Mouse (Mus musculus) heart, embryonic 13.5 days (tissue): ENCODE measurements at regions not wholly inside any gene's neighbourhood (a gene's known extent, or its start where the extent isn't known, plus 50 kb on each side); places are given as distances from the start of the nearest gene placed in this dataset. TPM values are rescaled to one million over a fixed set of nuclear protein-coding genes. Genes with fewer than 3 reads are reported as not detected.

Experiments used
- microRNA-seq: library from miRNA; unstranded; fragments of <30 nt; microRNA quantifications from one replicate; pipeline ENCODE4, GENCODE M21; 2016

Small RNA genes in the stretch of these regions (microRNA-seq; reads per million reads assigned to microRNA genes)
- not detected for gene Gm23061
